Mouse (Mus musculus) monocyte, adult 59 days (primary cell): ENCODE measurements around the gene Lmo7. TPM values are rescaled to one million over a fixed set of nuclear protein-coding genes. Genes with fewer than 3 reads are reported as not detected.

ENCODE experiments used
- total RNA-seq, 2 experiments: library from RNA; stranded (reverse); gene quantifications; one replicate each; pipeline ENCODE4 v1.2.4; 2023

Gene Lmo7
- under 1 TPM; 0.18 to 0.42 TPM for total RNA-seq

DNA sequence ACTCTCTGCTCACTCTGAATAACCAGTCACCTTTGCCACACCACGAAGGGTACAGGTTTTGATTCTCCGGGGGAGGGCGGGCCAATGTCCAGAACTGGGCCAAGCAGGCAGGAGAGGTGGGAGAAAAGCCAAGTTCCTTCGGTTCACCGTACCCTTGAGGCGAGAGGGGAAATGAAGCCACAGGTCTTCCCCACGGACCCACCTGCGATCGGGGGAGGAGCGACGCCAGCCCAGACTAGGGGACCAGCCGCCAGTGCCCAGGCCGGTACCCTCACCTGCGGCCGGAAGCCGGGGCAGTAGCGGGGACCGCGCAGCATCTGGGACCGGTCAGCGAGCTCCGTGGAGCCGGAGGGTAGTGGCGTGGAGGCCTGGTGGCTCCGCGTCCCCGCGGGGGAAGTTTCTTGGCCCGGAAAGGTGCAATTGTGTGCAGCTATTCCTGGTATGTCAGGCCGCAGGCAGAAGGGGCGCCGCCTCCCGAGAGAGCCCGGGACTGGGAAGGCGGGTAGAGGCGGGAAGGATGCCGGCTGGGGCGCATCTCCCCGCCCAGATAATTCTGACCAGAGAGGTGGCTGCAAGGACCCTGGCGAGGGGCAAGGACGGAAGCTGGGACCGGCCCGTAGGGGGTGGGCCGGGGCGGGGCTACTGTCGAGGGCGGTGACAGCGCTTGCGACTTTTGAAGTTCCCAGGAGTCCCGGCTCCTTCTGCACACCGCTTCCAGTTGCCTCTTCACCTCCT lies at the start of gene Lmo7, which contains the start of gene Gm9922:
Gene Lmo7, plus strand, starts transcription at position 721 of the 735 bp plus-strand sequence.
Gene Gm9922, minus strand, starts transcription at position 578 of the 735 bp plus-strand sequence.

Other genes starting within 250 kb of the Lmo7 start
- 10 to 100 TPM; 16.1 to 21.8 TPM for gene Tbc1d4, start 120.8 kb upstream of the Lmo7 start, total RNA-seq
- gene Commd6, start 89.3 kb upstream of the Lmo7 start, total RNA-seq, result 10 to 100 TPM; 48.0 to 49.3 TPM
- gene Uchl3, start 76.0 kb upstream of the Lmo7 start, total RNA-seq, result 10 to 100 TPM in 1 of 2 experiments, 1 to 10 TPM in 1; 8.6 to 11.2 TPM
- not detected for gene Gm9922, start 143 bp upstream of the Lmo7 start, total RNA-seq